Mouse (Mus musculus) limb, embryonic 11.5 days (tissue): ENCODE data around the gene Nvl. TPM values are rescaled to one million over a fixed set of nuclear protein-coding genes. Genes with fewer than 3 reads are reported as not detected.

Experiments used
- ATAC-seq: fragments of 200-750 bp; cut with Nextera tagmentation; 2 replicates; pipeline ENCODE4 v1.8.0; 2017; ENCODE audit warnings: low read depth; ENCODE audit not compliant: insufficient number of reproducible peaks, low FRiP score, low TSS enrichment
- DNase-seq: peaks from one replicate; pipeline ENCODE4 v3.0.0-alpha.2; 2015; ENCODE audit warnings: low spot score
- H3K27ac ChIP-seq: fragments of 300-500 bp; sonication (generic); replicated peaks from 2 replicates; pipeline ENCODE4 v1.5.1; 2014; ENCODE audit warnings: low read depth, mild to moderate bottlenecking, low read length
- H3K27me3 ChIP-seq: fragments of 300-500 bp; sonication (generic); 2 replicates; pipeline ENCODE4 v1.6.1; 2014; ENCODE audit warnings: mild to moderate bottlenecking, low read length, mixed read lengths; ENCODE audit not compliant: control insufficient read depth, insufficient read depth
- H3K36me3 ChIP-seq: fragments of 300-500 bp; sonication (generic); 2 replicates; pipeline ENCODE4 v1.6.1; 2014; ENCODE audit warnings: mild to moderate bottlenecking, low read length, moderate library complexity, mixed read lengths; ENCODE audit not compliant: control insufficient read depth, insufficient read depth
- H3K4me1 ChIP-seq: fragments of 300-500 bp; sonication (generic); 2 replicates; pipeline ENCODE4 v1.6.1; 2014; ENCODE audit warnings: low read length, mixed read lengths; ENCODE audit not compliant: control insufficient read depth, insufficient read depth
- H3K4me2 ChIP-seq: fragments of 300-500 bp; sonication (generic); 2 replicates; pipeline ENCODE4 v1.6.1; 2014; ENCODE audit warnings: low read depth, mild to moderate bottlenecking, moderate library complexity; ENCODE audit not compliant: severe bottlenecking
- H3K4me3 ChIP-seq: fragments of 300-500 bp; sonication (generic); 2 replicates; pipeline ENCODE4 v1.5.1; 2014; ENCODE audit warnings: low read depth, low read length
- H3K9ac ChIP-seq: fragments of 300-500 bp; sonication (generic); 2 replicates; pipeline ENCODE4 v1.6.1; 2014; ENCODE audit warnings: mild to moderate bottlenecking, low read length
- H3K9me3 ChIP-seq: fragments of 300-500 bp; sonication (generic); 2 replicates; pipeline ENCODE4 v1.6.1; 2016; ENCODE audit warnings: low read length; ENCODE audit not compliant: control insufficient read depth
- WGBS: fragments of 180-500 bp; shearing (Covaris S2); extraction: QIAGEN DNeasy Blood & Tissue Kit; methylation state at CpG from one replicate; pipeline ENCODE4 v1.1.7; 2014; 5-methylcytosine and 5-hydroxymethylcytosine counted together
- polyA plus RNA-seq: library from polyadenylated mRNA; unstranded; fragments of >200 nt; fragmentation: Nextera tagmentation; extraction: Ambion mirVana; gene quantifications from 2 replicates; pipeline ENCODE4 v1.2.1, GENCODE M21; 2014

Gene Nvl
- polyA plus RNA-seq, 1 experiment from 2014 or later: 45.0 TPM

DNA sequence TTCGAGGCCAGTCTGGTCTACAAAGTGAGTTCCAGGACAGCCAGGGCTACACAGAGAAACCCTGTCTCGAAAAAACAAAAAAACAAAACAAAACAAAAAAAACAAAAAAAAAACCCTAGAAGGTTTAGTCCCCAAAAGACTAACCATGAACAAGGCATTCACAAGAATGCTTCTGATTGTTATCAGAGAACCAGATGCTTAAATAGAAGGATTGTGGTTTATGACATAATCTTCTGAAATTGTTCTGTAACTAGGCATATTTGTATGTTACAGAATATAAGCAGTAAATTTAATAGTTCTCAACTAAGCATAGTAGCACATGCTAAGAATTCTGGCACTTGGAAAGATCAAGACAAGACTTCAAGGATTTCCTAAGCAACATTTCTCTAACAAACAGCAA lies 19.9 kb downstream of the Nvl start:
- no peaks in the 10 kb centered on the region for H3K27me3 ChIP-seq
- no peaks in the 10 kb centered on the region for H3K9me3 ChIP-seq
- no peak overlapping the region for H3K4me3 ChIP-seq
- no peak overlapping the region for H3K9ac ChIP-seq
- DNase-seq (no peak), ATAC-seq (no peak)
- peaks cover 11% of the 10 kb centered on the region for H3K36me3 ChIP-seq
- no peak overlapping the region for H3K27ac ChIP-seq
- no peak overlapping the region for H3K4me2 ChIP-seq
- no peaks in the 10 kb centered on the region for H3K4me1 ChIP-seq
- WGBS: 92% methylated on average over 2 of the region's 2 CpGs

DNA sequence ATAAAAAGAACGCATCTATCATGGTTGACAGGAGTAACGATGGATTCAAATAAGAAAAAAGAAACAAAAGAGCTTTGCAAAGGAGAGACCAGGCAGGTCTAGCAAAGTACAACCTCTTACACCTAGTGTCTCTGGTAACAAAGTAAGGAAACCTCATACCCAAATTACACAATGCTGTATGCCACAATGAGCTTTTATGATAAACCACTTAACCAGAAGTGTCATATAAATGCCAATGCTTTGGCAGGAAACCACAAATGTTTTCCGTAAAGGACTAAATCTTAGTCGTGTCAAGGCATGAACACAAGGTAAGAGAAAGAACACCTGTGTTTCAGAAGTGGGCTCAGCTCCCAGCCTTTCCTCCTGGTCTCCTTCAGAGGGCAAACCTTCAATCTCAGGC lies 26.9 kb downstream of the Nvl start:
- WGBS: 94% methylated on average over 4 of the region's 4 CpGs
- DNase-seq: no peak

DNA sequence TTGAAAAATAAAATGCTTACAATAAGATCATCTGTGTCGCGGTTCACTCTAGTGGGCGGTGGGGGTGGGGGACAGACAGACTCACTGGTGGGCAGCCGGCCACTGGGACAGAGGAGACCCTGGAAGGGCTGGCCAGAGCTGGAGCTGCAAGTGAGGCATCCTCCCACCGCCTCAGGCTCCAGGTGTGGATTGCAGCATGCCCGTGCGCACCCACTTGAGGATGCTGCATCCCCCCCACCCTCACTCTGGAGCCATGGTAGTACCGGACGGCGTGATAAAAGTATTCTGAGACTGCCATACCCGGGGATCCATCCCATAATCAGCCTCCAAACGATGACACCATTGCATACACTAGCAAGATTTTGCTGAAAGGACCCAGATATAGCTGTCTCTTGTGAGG lies 54.0 kb downstream of the Nvl start:
- ATAC-seq (no peak), DNase-seq (no peak)
- H3K9me3 ChIP-seq: no peaks in the 10 kb centered on the region
- no peak overlapping the region for H3K27ac ChIP-seq
- no peak overlapping the region for H3K9ac ChIP-seq
- no peak overlapping the region for H3K4me2 ChIP-seq
- H3K4me1 ChIP-seq: no peaks in the 10 kb centered on the region
- H3K36me3 ChIP-seq: peaks cover 18% of the 10 kb centered on the region
- H3K27me3 ChIP-seq: no peaks in the 10 kb centered on the region
- no peak overlapping the region for H3K4me3 ChIP-seq
- WGBS: 79% methylated on average over 12 of the region's 12 CpGs

More for the DNA sequence above, 26.9 kb downstream of the Nvl start:
- Histone ChIP-seq H3K36me3 (peaks cover 16% of the 10 kb centered on the region), H3K27me3 (no peaks in the 10 kb centered on the region), H3K4me2 (no peak overlapping the region), H3K4me3 (no peak overlapping the region), H3K9me3 (no peaks in the 10 kb centered on the region), H3K9ac (no peak overlapping the region), H3K27ac (no peak overlapping the region), H3K4me1 (no peaks in the 10 kb centered on the region)
- no peak for ATAC-seq

DNA sequence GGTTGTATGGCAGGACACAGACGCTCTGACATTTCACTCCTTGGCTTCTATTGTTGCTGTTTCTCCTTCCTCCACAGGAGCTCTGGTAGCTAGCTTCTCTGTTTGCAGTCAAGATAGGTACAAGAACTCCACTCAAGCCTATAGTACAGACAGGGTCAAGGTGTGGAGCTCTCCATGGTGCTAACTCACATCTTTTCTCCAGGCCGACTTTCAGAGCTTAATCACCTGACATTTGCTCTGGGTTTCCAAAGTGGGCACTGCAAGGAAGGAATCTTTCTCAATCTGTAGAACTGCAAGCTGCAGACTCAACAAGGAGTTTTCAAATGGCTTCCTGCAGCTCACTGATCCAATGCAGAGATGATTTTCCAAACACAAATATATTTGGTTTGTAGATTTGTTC lies 60.0 kb downstream of the Nvl start:
- ATAC-seq (no peak), DNase-seq (peak; percentile 75)
- no peaks in the 10 kb centered on the region for H3K9me3 ChIP-seq
- no peaks in the 10 kb centered on the region for H3K36me3 ChIP-seq
- H3K27me3 ChIP-seq: no peaks in the 10 kb centered on the region
- no peaks in the 10 kb centered on the region for H3K4me1 ChIP-seq
- no peak overlapping the region for H3K4me3 ChIP-seq
- no peak overlapping the region for H3K27ac ChIP-seq
- no peak overlapping the region for H3K4me2 ChIP-seq
- H3K9ac ChIP-seq: no peak overlapping the region
- WGBS: 30% methylated on average over 2 of the region's 2 CpGs

DNA sequence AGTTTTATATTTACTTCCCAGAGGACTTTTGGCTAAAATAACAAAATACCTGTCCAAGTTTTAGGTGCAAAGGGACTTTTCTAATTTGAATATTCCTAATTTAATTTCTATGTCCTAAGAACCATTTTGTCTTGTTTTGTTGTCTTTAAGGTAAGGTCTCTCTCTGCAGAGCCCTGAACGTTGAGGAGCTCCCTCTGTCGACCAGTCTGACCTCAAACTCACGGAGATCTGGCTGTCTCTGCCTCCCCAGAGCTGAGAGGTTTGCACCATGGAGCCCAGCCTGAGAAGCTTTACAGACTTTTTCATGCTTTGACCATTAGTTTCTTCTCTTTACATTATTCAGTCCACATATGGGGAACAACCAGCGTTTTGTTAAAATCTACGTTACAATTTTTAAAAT lies 70.9 kb downstream of the Nvl start:
- H3K4me1 ChIP-seq: no peaks in the 10 kb centered on the region
- H3K4me2 ChIP-seq: no peak overlapping the region
- DNase-seq (no peak), ATAC-seq (no peak)
- WGBS: 45% methylated on average over 5 of the region's 5 CpGs
- no peak overlapping the region for H3K27ac ChIP-seq
- no peak overlapping the region for H3K4me3 ChIP-seq
- no peak overlapping the region for H3K9ac ChIP-seq
- no peaks in the 10 kb centered on the region for H3K9me3 ChIP-seq
- H3K36me3 ChIP-seq: no peaks in the 10 kb centered on the region
- H3K27me3 ChIP-seq: no peaks in the 10 kb centered on the region

DNA sequence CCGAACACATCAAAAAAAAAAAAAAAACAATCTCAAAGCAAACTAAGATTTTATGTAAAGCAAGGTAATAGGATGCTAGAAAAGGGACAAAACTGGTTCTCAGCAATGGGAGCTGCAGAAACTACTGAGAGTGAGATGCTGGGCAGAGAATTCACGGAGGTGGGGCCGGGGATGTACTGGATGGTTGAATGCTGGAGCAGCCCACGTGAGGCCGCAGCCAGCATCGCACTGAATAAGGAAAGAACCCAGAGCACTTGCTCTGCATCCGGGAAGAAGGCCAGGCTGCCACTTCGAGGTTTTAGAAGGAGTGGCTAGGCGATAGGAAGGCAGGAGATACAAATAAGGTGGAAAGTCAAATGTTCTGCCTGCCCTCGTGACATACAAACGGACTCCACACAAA lies 74.3 kb downstream of the Nvl start:
- Histone ChIP-seq H3K9ac (no peak overlapping the region), H3K27me3 (no peaks in the 10 kb centered on the region), H3K27ac (no peak overlapping the region), H3K9me3 (no peaks in the 10 kb centered on the region), H3K4me3 (no peak overlapping the region), H3K4me1 (no peaks in the 10 kb centered on the region), H3K4me2 (no peak overlapping the region), H3K36me3 (no peaks in the 10 kb centered on the region)
- DNase-seq (no peak), ATAC-seq (no peak)
- 73% methylated on average over 11 of the region's 11 CpGs for WGBS

DNA sequence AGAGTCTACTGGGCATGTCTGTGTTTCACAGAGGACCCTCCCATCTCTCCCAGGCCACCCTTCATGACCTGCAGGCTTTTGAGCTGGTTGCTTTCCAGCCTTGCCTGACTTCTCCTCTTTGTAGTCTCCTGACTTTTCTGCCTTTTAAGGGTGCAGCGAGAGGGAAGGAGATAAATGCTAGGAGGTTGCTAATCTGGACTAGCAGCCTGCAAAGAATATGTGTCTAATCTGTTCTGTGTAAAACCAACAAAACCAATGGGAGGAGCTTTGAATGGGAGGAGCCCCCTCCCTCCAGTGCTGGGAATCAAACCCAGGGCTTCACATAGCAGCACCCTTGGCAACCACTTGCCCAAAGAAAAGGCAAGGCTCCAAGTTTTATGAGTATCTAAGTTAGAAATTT lies 75.7 kb downstream of the Nvl start:
- no peaks in the 10 kb centered on the region for H3K4me1 ChIP-seq
- H3K36me3 ChIP-seq: no peaks in the 10 kb centered on the region
- H3K4me2 ChIP-seq: no peak overlapping the region
- no peak for DNase-seq
- ATAC-seq: no peak
- H3K9ac ChIP-seq: no peak overlapping the region
- WGBS: 83% methylated on average over 1 of the region's 1 CpGs
- no peaks in the 10 kb centered on the region for H3K27me3 ChIP-seq
- H3K4me3 ChIP-seq: no peak overlapping the region
- no peaks in the 10 kb centered on the region for H3K9me3 ChIP-seq
- no peak overlapping the region for H3K27ac ChIP-seq

DNA sequence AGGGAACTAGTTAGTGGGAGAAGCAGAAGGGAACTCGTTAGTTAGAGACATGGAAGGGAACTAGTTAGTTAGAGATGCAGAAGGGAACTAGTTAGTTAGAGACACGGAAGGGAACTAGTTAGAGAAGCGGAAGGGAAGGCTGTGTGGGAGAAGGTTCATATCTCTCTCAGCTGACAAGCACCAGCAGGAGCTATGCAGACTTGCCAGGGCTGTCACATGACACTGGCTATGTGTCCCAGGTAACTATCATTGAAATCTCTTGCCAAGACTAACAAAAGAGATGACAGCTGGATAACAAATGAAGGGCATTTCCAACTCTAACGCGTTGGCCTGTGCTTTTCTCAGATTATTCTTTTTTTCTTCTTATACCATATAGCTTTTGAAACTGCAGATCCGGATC lies 79.4 kb downstream of the Nvl start:
- Histone ChIP-seq H3K9ac (no peak overlapping the region), H3K4me1 (no peaks in the 10 kb centered on the region), H3K36me3 (no peaks in the 10 kb centered on the region), H3K9me3 (no peaks in the 10 kb centered on the region), H3K27ac (no peak overlapping the region), H3K4me2 (no peak overlapping the region), H3K4me3 (no peak overlapping the region), H3K27me3 (no peaks in the 10 kb centered on the region)
- ATAC-seq: no peak
- 82% methylated on average over 6 of the region's 6 CpGs for WGBS
- no peak for DNase-seq

DNA sequence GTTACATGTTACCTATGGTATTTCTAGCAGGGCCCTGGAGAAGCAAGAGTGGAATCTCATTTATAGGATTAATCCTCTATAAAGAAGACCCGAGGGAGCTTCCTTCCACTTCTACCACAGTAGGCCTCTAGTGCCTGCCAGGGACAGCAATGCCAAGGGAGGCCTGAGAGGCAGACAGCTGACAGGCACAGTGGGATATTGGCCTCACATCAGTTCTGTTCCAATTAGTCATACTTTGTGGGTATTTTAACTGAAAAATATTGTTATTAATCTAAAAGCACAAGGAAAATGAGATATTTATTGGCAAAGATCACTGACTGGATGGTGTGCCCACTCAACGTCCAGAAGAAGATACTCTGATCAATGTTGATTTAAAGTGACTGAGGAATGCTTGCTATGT lies 80.0 kb downstream of the Nvl start:
- ATAC-seq (no peak), DNase-seq (no peak)
- H3K4me2 ChIP-seq: no peak overlapping the region
- no peaks in the 10 kb centered on the region for H3K4me1 ChIP-seq
- H3K27me3 ChIP-seq: no peaks in the 10 kb centered on the region
- no peak overlapping the region for H3K27ac ChIP-seq
- H3K9me3 ChIP-seq: no peaks in the 10 kb centered on the region
- 90% methylated on average over 2 of the region's 2 CpGs for WGBS
- H3K36me3 ChIP-seq: no peaks in the 10 kb centered on the region
- H3K4me3 ChIP-seq: no peak overlapping the region
- H3K9ac ChIP-seq: no peak overlapping the region
